Mouse (Mus musculus): ENCODE data around the gene Hipk2. TPM values are rescaled to one million over a fixed set of nuclear protein-coding genes. Genes with fewer than 3 reads are reported as not detected.

The Hipk2 gene
- polyA plus RNA-seq, 1 experiment from 2014 or later: 34.6 TPM

DNA sequence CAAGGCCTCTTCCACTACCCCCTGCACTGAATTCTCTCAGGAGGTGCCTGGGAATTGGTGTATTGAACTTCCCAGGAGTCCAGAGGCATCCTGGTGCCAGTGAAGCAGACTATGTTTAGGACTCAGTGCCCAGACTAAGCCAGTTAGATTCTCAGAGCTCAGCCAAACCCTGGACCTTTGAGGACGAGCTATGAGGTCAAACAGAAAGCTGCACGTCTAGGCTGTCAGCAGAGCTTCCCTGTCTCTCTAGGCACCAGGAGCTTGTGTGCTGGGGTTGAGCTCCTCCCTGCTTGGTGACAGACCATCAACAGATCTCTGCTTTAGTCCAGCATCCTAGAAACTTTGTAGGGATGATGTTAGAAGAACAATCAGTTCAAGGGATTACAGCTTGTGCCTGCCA lies 174.5 kb downstream of the Hipk2 start:
- 67% methylated on average over 2 of the region's 2 CpGs for WGBS
- H3K36me3 ChIP-seq: peaks cover 57% of the 10 kb centered on the region
- no peak overlapping the region for H3K4me2 ChIP-seq

DNA sequence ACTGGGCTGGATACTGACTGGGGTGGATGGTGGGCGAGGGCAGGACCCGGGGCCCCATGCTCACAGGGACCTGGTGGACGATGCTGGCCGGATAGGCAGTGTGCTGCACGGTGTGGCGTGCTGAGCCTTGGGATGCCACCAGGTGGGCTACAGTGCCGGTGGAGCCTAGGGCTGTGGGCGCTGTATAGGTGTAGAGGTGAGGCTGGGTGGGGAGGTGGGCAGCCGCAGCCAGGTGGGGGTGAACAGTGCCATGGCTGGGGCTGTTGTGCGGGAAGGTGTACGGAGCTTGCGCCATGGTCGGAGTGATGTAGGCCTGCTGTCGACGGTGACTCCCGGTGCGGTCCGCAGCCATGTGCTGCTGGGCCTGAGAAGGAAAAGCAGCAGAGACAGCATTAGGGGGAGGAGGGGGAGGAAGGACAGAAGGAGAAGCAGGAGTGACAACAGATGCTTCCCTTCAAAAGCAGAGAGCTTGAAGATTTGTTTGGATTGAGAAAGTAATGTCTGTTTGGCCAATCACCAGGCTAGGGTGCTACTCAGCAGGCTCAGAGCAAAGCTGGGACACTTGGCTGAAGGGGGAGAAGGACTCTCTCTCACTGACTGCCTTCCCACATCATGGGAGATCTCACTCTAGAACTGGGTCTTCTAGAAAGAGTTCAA lies 177.6 kb downstream of the Hipk2 start:
- H3K4me2 ChIP-seq: no peak overlapping the region
- no peak overlapping the region for H3K27ac ChIP-seq (replicated peaks)
- ATAC-seq (ENCODE audit: low FRiP score, low read depth): 0 out of 2 replicates have a peak, but pooled peaks have one; percentile 17
- no peaks in the 10 kb centered on the region for H3K4me1 ChIP-seq (replicated peaks)
- no peaks in the 10 kb centered on the region for H3K9me3 ChIP-seq
- H3K36me3 ChIP-seq: peaks cover 70% of the 10 kb centered on the region
- no peak overlapping the region for H3K4me3 ChIP-seq
- 94% methylated on average over 18 of the region's 18 CpGs for WGBS
- no peak overlapping the region for H3K9ac ChIP-seq
- no peaks in the 10 kb centered on the region for H3K27me3 ChIP-seq

More for the DNA sequence above, 174.5 kb downstream of the Hipk2 start:
- H3K4me1 ChIP-seq (replicated peaks): no peaks in the 10 kb centered on the region
- no peak overlapping the region for H3K4me3 ChIP-seq
- H3K27me3 ChIP-seq: no peaks in the 10 kb centered on the region
- H3K9ac ChIP-seq: no peak overlapping the region
- ATAC-seq (ENCODE audit: low FRiP score, low read depth): no peak
- no peaks in the 10 kb centered on the region for H3K9me3 ChIP-seq
- H3K27ac ChIP-seq (replicated peaks): no peak overlapping the region

DNA sequence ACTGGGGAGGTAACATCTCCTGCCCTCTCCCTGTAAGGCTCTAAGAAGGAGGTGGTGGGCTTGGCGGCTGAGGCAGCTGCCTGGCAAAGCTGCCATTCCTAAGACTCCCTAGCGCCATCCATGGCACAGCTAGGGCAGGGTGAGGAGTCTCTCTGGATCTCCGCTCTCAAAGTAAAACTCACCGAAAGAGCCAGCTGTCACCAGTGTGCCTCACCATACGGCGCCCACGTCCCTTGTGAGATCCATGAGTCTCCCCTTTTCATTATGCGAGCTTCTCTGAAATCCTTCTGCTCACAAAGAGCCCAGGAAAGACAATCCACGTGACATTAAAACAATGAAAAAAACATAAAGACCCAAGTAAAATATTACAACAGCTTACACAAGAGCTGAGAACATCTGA lies 179.4 kb downstream of the Hipk2 start:
- no peaks in the 10 kb centered on the region for H3K9me3 ChIP-seq
- H3K9ac ChIP-seq: no peak overlapping the region
- H3K4me3 ChIP-seq: no peak overlapping the region
- no peak overlapping the region for H3K4me2 ChIP-seq
- H3K4me1 ChIP-seq (replicated peaks): no peaks in the 10 kb centered on the region
- 70% methylated on average over 9 of the region's 9 CpGs for WGBS
- no peak overlapping the region for H3K27ac ChIP-seq (replicated peaks)
- no peak for ATAC-seq (ENCODE audit: low FRiP score, low read depth)
- H3K27me3 ChIP-seq: no peaks in the 10 kb centered on the region
- peaks cover 53% of the 10 kb centered on the region for H3K36me3 ChIP-seq

DNA sequence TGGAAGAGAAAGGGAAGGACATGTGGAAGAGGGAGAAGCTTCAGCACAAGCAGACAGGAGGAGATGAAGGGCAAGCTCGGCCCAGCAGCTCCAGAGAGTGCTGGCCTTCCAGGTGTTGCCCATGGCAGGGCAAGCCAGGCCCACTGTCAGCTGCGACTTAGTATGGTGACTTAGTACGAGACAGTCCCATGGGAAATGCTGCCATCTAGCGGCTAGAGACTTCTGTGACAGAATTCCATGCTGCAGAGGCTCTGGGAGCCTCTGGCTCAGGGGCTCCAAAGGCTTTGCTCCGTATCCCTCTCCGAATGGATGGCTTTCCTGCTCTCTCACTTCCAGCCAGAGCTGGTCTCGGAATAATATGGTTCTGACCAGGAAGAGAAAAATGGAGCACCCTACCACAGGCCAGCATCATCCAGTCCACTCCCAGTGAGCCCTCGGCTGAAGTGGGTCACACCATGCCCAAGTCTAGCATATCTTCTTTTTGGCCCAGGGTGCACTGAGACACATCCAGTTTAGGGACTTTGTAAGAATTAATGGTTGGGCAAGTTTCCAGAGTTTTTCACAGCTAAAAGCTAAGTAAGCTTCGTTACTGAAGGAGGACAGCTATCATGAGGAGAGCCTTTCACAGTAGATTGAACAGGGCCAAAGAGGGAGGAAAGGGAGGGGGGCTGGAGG lies 180.4 kb downstream of the Hipk2 start:
- Histone ChIP-seq H3K4me2 (no peak overlapping the region), H3K36me3 (peaks cover 46% of the 10 kb centered on the region), H3K4me3 (no peak overlapping the region), H3K4me1 (replicated peaks) (no peaks in the 10 kb centered on the region), H3K9me3 (no peaks in the 10 kb centered on the region), H3K27ac (replicated peaks) (no peak overlapping the region), H3K9ac (no peak overlapping the region), H3K27me3 (no peaks in the 10 kb centered on the region)
- peak; percentile 81 for ATAC-seq (ENCODE audit: low FRiP score, low read depth)
- 28% methylated on average over 9 of the region's 9 CpGs for WGBS

DNA sequence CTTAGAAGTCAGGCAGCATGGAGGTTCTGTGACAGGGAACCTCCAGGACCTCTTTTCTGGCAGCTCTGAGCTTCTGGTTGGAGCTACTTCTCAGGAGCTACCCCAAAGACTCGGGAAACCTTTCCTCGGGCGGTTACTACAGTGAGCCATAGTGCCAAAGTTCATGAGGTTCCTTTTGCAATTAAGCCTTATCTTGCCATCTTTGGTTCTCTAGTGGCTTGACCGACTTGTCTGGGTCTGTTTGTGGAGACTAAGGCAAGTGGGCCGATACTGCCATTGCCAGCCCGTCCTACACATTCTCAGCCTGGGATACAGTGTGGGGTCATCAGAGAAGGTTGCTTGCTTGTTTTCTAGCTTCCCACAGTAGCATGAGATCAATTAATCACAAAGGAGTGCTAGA lies 183.4 kb downstream of the Hipk2 start:
- no peaks in the 10 kb centered on the region for H3K27me3 ChIP-seq
- no peak overlapping the region for H3K27ac ChIP-seq (replicated peaks)
- no peaks in the 10 kb centered on the region for H3K4me1 ChIP-seq (replicated peaks)
- peaks cover 25% of the 10 kb centered on the region for H3K36me3 ChIP-seq
- H3K4me3 ChIP-seq: no peak overlapping the region
- ATAC-seq (ENCODE audit: low FRiP score, low read depth): no peak
- no peaks in the 10 kb centered on the region for H3K9me3 ChIP-seq
- no peak overlapping the region for H3K4me2 ChIP-seq
- H3K9ac ChIP-seq: no peak overlapping the region
- WGBS: 98% methylated on average over 6 of the region's 6 CpGs

DNA sequence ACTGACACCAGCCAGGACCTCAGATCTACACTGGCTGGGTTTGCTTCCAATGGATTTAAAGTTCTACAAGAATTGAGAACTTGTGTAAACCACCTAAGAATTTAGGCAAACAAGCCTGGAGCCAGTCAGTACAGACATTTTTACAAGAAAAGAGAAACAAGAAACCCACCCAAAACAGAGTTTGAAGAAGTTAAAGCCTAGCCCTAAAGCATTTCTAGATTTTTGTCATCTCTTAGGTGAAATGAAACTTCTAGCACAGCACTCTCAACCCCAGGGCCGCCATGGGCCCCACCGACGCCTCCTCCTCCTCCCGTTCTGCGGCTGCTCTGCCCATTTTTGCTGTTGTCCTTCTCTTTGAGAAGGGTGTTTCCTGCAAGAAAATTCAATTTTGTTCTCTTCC lies 184.9 kb downstream of the Hipk2 start:
- whole genome bisulfite sequencing: 92% methylated on average over 5 of the region's 5 CpGs
- H3K36me3 ChIP-seq: peaks cover 15% of the 10 kb centered on the region
- no peak overlapping the region for H3K27ac ChIP-seq (replicated peaks)
- no peaks in the 10 kb centered on the region for H3K27me3 ChIP-seq
- no peaks in the 10 kb centered on the region for H3K4me1 ChIP-seq (replicated peaks)
- H3K9me3 ChIP-seq: no peaks in the 10 kb centered on the region
- no peak for ATAC-seq (ENCODE audit: low FRiP score, low read depth)
- no peak overlapping the region for H3K4me2 ChIP-seq
- no peak overlapping the region for H3K9ac ChIP-seq
- H3K4me3 ChIP-seq: no peak overlapping the region

DNA sequence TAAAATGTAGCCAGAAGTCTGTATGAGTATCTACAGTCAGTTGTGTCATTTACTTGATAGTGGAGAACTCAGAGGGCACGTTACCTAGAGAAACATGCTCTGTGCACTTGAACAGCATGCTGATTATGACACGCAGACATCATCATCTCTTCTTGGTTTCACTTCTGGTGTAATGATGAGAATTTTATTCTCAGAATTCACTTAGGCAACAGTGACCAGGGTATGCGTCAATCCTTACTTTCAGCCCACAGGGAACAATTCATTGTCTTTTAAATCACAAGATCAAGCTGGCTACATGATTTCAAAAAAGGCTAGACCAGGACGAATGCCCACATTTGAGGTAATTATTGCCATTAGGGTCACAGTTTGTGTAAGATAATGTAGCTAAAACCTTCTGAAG lies 185.3 kb downstream of the Hipk2 start:
- Histone ChIP-seq H3K36me3 (peaks cover 13% of the 10 kb centered on the region), H3K27me3 (no peaks in the 10 kb centered on the region), H3K4me3 (no peak overlapping the region), H3K27ac (replicated peaks) (no peak overlapping the region), H3K4me1 (replicated peaks) (no peaks in the 10 kb centered on the region), H3K9me3 (no peaks in the 10 kb centered on the region), H3K9ac (no peak overlapping the region), H3K4me2 (no peak overlapping the region)
- 67% methylated on average over 4 of the region's 4 CpGs for WGBS
- ATAC-seq (ENCODE audit: low FRiP score, low read depth): no peak

DNA sequence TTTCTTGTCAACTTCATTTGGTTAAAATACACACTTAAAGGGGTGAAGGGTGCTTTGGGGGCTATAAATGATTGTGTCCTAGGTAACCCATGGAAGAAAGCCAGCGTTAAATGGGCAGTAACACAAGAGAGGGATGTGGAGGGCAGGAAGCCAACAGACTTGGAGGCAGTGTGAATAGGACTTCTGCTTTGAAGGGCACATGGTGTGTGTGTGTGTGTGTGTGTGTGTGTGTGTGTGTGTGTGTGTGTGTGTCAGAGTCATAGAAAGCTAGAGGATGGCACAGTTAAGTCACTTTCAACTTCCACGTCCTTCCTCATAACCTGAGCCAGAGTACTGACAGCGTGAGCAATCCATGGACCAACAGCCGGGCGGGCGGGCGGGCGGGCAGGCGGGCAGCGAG lies 187.1 kb downstream of the Hipk2 start:
- H3K9ac ChIP-seq: no peak overlapping the region
- no peak overlapping the region for H3K4me2 ChIP-seq
- peaks cover 3% of the 10 kb centered on the region; the same call in 1 of the 2 replicates for H3K36me3 ChIP-seq
- H3K27me3 ChIP-seq: no peaks in the 10 kb centered on the region
- no peaks in the 10 kb centered on the region for H3K4me1 ChIP-seq (replicated peaks)
- H3K27ac ChIP-seq (replicated peaks): no peak overlapping the region
- ATAC-seq (ENCODE audit: low FRiP score, low read depth): peak; percentile 75
- no peak overlapping the region for H3K4me3 ChIP-seq
- no peaks in the 10 kb centered on the region for H3K9me3 ChIP-seq
- WGBS: 70% methylated on average over 10 of the region's 10 CpGs

DNA sequence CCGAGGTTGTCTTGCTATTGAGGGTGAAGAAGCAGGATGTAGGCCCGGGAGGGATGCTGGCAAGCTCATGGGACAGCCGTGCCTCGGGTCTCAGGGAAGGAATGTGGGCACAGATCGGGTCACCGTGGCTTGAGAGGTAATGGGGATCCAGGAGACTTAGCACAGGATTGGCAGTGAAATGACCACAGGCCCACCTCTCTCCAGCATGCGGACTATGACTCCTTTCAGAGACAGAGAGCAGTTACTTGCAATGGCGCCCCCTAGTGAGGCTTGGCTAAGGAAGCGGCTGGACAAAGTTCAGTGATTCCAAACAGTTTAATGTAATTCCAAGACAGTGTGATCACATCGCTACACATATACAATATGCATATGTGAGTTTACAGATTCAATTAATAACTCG lies 188.7 kb downstream of the Hipk2 start:
- no peak overlapping the region for H3K4me3 ChIP-seq
- H3K27me3 ChIP-seq: no peaks in the 10 kb centered on the region
- ATAC-seq (ENCODE audit: low FRiP score, low read depth): 0 out of 2 replicates have a peak, but pooled peaks have one; percentile 20
- H3K36me3 ChIP-seq: 0 out of 2 replicates have a peak, but pooled peaks cover 3% of the 10 kb centered on the region
- H3K27ac ChIP-seq (replicated peaks): no peak overlapping the region
- WGBS: 66% methylated on average over 11 of the region's 11 CpGs
- H3K4me2 ChIP-seq: no peak overlapping the region
- H3K4me1 ChIP-seq (replicated peaks): no peaks in the 10 kb centered on the region
- no peak overlapping the region for H3K9ac ChIP-seq
- H3K9me3 ChIP-seq: no peaks in the 10 kb centered on the region

DNA sequence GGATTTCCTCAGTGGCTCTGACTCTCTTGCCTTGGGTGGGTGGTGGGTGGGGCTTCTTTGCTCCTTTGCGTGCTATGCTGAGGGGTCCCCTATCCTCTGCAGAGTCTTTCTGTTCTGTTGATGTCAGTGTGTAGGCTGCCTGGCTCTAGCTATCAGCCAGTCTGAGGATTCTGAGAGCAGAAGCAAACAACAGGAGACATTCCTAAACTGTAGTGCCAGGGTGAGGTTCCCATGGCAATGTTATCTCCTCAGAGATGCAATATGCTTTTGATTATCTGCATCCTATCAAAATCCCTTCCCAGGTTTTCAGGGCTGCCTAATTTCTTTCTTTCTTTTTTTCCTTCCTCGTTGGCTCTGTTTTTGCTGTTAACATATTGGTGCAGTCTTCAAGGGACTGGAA lies 193.4 kb downstream of the Hipk2 start:
- Histone ChIP-seq H3K4me2 (no peak overlapping the region), H3K4me1 (replicated peaks) (no peaks in the 10 kb centered on the region), H3K9me3 (no peaks in the 10 kb centered on the region), H3K4me3 (no peak overlapping the region), H3K9ac (no peak overlapping the region), H3K27ac (replicated peaks) (no peak overlapping the region), H3K36me3 (no peaks in the 10 kb centered on the region), H3K27me3 (no peaks in the 10 kb centered on the region)
- ATAC-seq (ENCODE audit: low FRiP score, low read depth): no peak
- 47% methylated on average over 2 of the region's 2 CpGs for WGBS

DNA sequence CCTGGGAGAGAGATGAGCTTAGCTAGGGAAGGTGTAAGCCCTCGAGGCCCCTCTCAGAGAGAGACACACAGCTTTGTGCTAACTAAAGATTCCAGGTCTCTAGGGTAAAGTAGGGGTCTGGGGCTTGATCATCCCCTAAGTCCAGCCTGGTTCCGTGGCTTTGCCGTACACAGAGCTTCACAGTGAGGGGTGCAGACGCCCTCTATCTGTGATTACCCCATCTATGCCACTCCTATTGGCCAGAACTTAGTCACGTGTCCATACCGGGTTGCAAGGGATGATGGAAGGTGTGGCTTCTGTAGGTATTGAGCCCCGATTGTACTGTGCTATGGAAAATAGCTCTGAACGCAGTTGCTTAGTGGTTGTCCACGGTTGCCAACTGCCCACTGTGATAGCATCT lies 198.3 kb downstream of the Hipk2 start:
- Histone ChIP-seq H3K27me3 (no peaks in the 10 kb centered on the region), H3K36me3 (no peaks in the 10 kb centered on the region), H3K4me2 (no peak overlapping the region), H3K4me1 (replicated peaks) (no peaks in the 10 kb centered on the region), H3K4me3 (no peak overlapping the region), H3K9ac (no peak overlapping the region), H3K9me3 (no peaks in the 10 kb centered on the region), H3K27ac (replicated peaks) (no peak overlapping the region)
- ATAC-seq (ENCODE audit: low FRiP score, low read depth): no peak
- 77% methylated on average over 9 of the region's 9 CpGs for WGBS

DNA sequence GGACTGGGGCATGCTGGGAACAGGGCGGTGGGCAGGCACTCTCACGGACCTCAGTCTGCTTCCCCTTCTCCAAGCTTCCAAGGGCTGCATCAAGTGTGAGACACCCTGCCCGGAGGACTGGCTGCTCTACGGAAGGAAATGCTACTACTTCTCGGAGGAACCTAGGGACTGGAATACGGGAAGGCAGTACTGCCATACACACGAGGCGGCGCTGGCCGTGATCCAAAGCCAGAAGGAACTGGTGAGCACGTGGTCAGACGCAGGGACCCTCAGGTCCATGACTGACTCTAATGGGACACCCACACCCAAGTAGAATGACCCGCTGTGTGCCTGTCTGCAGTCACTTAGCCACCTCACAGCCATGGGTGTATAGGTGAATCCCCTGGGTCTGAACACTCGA lies 199.2 kb downstream of the Hipk2 start:
- H3K36me3 ChIP-seq: no peaks in the 10 kb centered on the region
- H3K27me3 ChIP-seq: no peaks in the 10 kb centered on the region
- H3K4me2 ChIP-seq: no peak overlapping the region
- no peaks in the 10 kb centered on the region for H3K9me3 ChIP-seq
- ATAC-seq (ENCODE audit: low FRiP score, low read depth): no peak
- H3K4me3 ChIP-seq: no peak overlapping the region
- whole genome bisulfite sequencing: 80% methylated on average over 14 of the region's 14 CpGs
- no peaks in the 10 kb centered on the region for H3K4me1 ChIP-seq (replicated peaks)
- H3K9ac ChIP-seq: no peak overlapping the region
- H3K27ac ChIP-seq (replicated peaks): no peak overlapping the region

Data from hindbrain, embryonic 15.5 days (tissue).